Mouse (Mus musculus) right cerebral cortex, postnatal 25 days (tissue): Measurements from ENCODE around the gene Tgfbr3.

ENCODE experiments used
- DNase-seq: peaks from one replicate; pipeline ENCODE4 v3.0.0; 2022

Tgfbr3 gene

GRCm38 (mm10) chr5:107101684-107102083 is 187.7 kb downstream of the Tgfbr3 start:
- no peak for DNase-seq

GRCm38 (mm10) chr5:107101135-107101534 is 188.3 kb downstream of the Tgfbr3 start:
- no peak for DNase-seq

GRCm38 (mm10) chr5:107099634-107100033 is 189.8 kb downstream of the Tgfbr3 start:
- no peak for DNase-seq

GRCm38 (mm10) chr5:107099076-107099475 is 190.4 kb downstream of the Tgfbr3 start:
- no peak for DNase-seq

GRCm38 (mm10) chr5:107098007-107098406 is 191.4 kb downstream of the Tgfbr3 start:
- no peak for DNase-seq

GRCm38 (mm10) chr5:107097314-107097713 is 192.1 kb downstream of the Tgfbr3 start:
- no peak for DNase-seq

- no peak for DNase-seq
These were observed 195.2 kb downstream of the Tgfbr3 start for GRCm38 (mm10) chr5:107094233-107094632.

GRCm38 (mm10) chr5:107093253-107093652 is 196.2 kb downstream of the Tgfbr3 start:
- no peak for DNase-seq

GRCm38 (mm10) chr5:107092137-107092536 is 197.3 kb downstream of the Tgfbr3 start:
- peak; percentile 18 for DNase-seq

GRCm38 (mm10) chr5:107089966-107090365 is 199.5 kb downstream of the Tgfbr3 start:
- DNase-seq: no peak

GRCm38 (mm10) chr5:107087829-107088808 is 201.3 kb downstream of the Tgfbr3 start:
- no peak for DNase-seq

GRCm38 (mm10) chr5:107087291-107087690 is 202.1 kb downstream of the Tgfbr3 start:
- no peak for DNase-seq

GRCm38 (mm10) chr5:107086166-107086565 is 203.3 kb downstream of the Tgfbr3 start:
- no peak for DNase-seq

- DNase-seq: no peak
These were observed 205.0 kb downstream of the Tgfbr3 start for GRCm38 (mm10) chr5:107084431-107084830.

- no peak for DNase-seq
These were observed 207.4 kb downstream of the Tgfbr3 start for GRCm38 (mm10) chr5:107082011-107082410.

GRCm38 (mm10) chr5:107080986-107081624 is 208.3 kb downstream of the Tgfbr3 start:
- DNase-seq: no peak

- no peak for DNase-seq
These were observed 209.5 kb downstream of the Tgfbr3 start for GRCm38 (mm10) chr5:107079920-107080319.

GRCm38 (mm10) chr5:107079146-107079638 is 210.2 kb downstream of the Tgfbr3 start:
- no peak for DNase-seq

- DNase-seq: no peak
These were observed 211.1 kb downstream of the Tgfbr3 start for GRCm38 (mm10) chr5:107078361-107078760.

- DNase-seq: no peak
These were observed 211.5 kb downstream of the Tgfbr3 start for GRCm38 (mm10) chr5:107077900-107078299.

- no peak for DNase-seq
These were observed 214.3 kb downstream of the Tgfbr3 start for GRCm38 (mm10) chr5:107074980-107075583.

GRCm38 (mm10) chr5:107074350-107074749 is 215.1 kb downstream of the Tgfbr3 start:
- DNase-seq: no peak

GRCm38 (mm10) chr5:107073536-107073935 is 215.9 kb downstream of the Tgfbr3 start:
- DNase-seq: no peak
